Comparison of ENCODE assay signal across 30 mouse cellular contexts in the genomic region with DNA sequence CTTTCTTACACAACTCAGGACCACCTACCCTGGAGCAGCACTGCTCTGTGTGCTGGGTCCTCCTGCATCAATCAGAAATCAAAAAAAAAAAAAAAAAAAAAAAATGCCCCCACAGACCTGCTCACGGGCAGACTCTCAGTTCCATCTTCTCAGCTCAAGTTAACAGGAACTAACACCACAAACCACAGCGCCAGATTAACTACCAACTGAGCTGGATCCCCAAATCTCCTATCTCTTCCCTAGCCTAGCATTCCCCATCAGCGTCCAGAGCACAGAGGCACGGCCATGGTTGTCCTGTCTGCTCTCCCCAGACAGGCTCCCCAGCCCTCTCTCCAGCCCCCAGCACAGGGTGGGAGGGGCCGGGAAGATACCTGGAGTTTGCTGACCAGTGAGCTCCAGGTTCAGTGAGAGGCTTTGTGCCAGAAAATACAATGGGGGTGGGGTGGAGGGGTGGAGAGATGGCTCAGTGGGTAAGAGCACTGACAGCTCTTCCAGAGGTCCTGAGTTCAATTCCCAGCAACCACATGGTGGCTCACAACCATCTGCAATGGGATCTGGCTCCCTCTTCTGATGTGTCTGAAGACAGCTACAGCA. TPM values are rescaled to one million over a fixed set of nuclear protein-coding genes. Genes with fewer than 3 reads are reported as not detected.
DNase-seq lines count a peak whose midpoint lies in the region; ATAC-seq and TF ChIP-seq lines count a peak whose summit lies in the region.
"Had no signal": no experiment of that assay in that cellular context is flagged by ENCODE, and none has a peak within 500 bp of the region (broad histone marks: within the 10 kb centered on the region; RNA-seq: fewer than 3 reads in every experiment).

No protein-coding gene starts in this region.

- H3K4me2 ChIP-seq in midbrain, postnatal 0 days (ENCODE audit: low read depth, low read length, poor library complexity, severe bottlenecking), result no peak overlapping the region
- H3K4me2 ChIP-seq: embryonic facial prominence, embryonic 15.5 days; forebrain, embryonic 13.5 days; heart, embryonic 11.5 days; hindbrain, embryonic 14.5 days; limb, embryonic 13.5 days; liver, embryonic 11.5 days; lung, embryonic 15.5 days; neural tube, embryonic 13.5 days; stomach, embryonic 15.5 days had no signal

- H3K9me3 ChIP-seq in midbrain, embryonic 10.5 days (replicated peaks), result no peaks in the 10 kb centered on the region
- no peaks in the 10 kb centered on the region for H3K9me3 ChIP-seq in midbrain, postnatal 0 days (ENCODE audit: low read length)
- no peaks in the 10 kb centered on the region for H3K9me3 ChIP-seq in embryonic facial prominence, embryonic 10.5 days
- H3K9me3 ChIP-seq: embryonic facial prominence, embryonic 15.5 days; forebrain, embryonic 13.5 days; limb, embryonic 13.5 days; lung, embryonic 15.5 days; neural tube, embryonic 13.5 days; stomach, embryonic 15.5 days had no signal

- WGBS in midbrain, embryonic 10.5 days, result 53% methylated on average over 5 of the region's 5 CpGs
- 48% methylated on average over 5 of the region's 5 CpGs for WGBS in midbrain, postnatal 0 days
- WGBS in embryonic facial prominence, embryonic 10.5 days, result 56% methylated on average over 5 of the region's 5 CpGs

- H3K4me3 ChIP-seq in midbrain, embryonic 10.5 days, result no peak overlapping the region
- no peak overlapping the region for H3K4me3 ChIP-seq in midbrain, postnatal 0 days (ENCODE audit: low read depth, low read length)
- no peak overlapping the region for H3K4me3 ChIP-seq in embryonic facial prominence, embryonic 10.5 days
- H3K4me3 ChIP-seq: embryonic facial prominence, embryonic 15.5 days; forebrain, embryonic 13.5 days; left cerebral cortex, adult 2 months; limb, embryonic 13.5 days; lung, embryonic 15.5 days; neural tube, embryonic 13.5 days; stomach, embryonic 15.5 days had no signal

- no peak overlapping the region for H3K9ac ChIP-seq in midbrain, postnatal 0 days (replicated peaks; ENCODE audit: low read length, poor library complexity, severe bottlenecking)
- H3K9ac ChIP-seq: embryonic facial prominence, embryonic 15.5 days; forebrain, embryonic 13.5 days; hindbrain, embryonic 14.5 days; limb, embryonic 13.5 days; lung, embryonic 15.5 days; neural tube, embryonic 13.5 days; stomach, embryonic 15.5 days had no signal

- H3K27me3 ChIP-seq in midbrain, embryonic 10.5 days (ENCODE audit: low read depth, poor library complexity, severe bottlenecking), result no peaks in the 10 kb centered on the region
- H3K27me3 ChIP-seq in midbrain, postnatal 0 days (ENCODE audit: insufficient read depth, low read length), result no peaks in the 10 kb centered on the region
- H3K27me3 ChIP-seq in embryonic facial prominence, embryonic 10.5 days (replicated peaks; ENCODE audit: low read depth, poor library complexity, severe bottlenecking), result no peaks in the 10 kb centered on the region
- H3K27me3 ChIP-seq: CH12.LX; embryonic facial prominence, embryonic 15.5 days; forebrain, embryonic 13.5 days; limb, embryonic 13.5 days; lung, embryonic 15.5 days; neural tube, embryonic 13.5 days; stomach, embryonic 15.5 days had no signal

- TF ChIP-seq CTCF in midbrain, postnatal 0 days (IDR thresholded peaks at IDR 0.05), result no peak

- DNase-seq in midbrain, embryonic 10.5 days (ENCODE audit: low spot score), result no peak
- DNase-seq in midbrain, postnatal 0 days (ENCODE audit: low spot score), result no peak
- peak; percentile 51 for DNase-seq in ES-CJ7 (ENCODE audit: low read depth, low spot score)
- DNase-seq in embryonic facial prominence, embryonic 10.5 days (ENCODE audit: low spot score), result no peak
- no peak for DNase-seq in urinary bladder, postnatal 4 days (ENCODE audit: low spot score in 2 of 2)
- DNase-seq: adrenal gland, postnatal 25 days; cerebellum, adult 11-12 months; cerebellum, postnatal 10 days; gastrocnemius, postnatal 25 days; heart, adult 18-20 months; heart, postnatal 36 days; kidney, adult 11 months; kidney, postnatal 25 days; lung, postnatal 36 days had no signal

- H3K36me3 ChIP-seq in midbrain, embryonic 10.5 days, result no peaks in the 10 kb centered on the region
- H3K36me3 ChIP-seq in midbrain, postnatal 0 days (ENCODE audit: insufficient read depth, low read length), result no peaks in the 10 kb centered on the region
- H3K36me3 ChIP-seq in embryonic facial prominence, embryonic 10.5 days (replicated peaks), result no peaks in the 10 kb centered on the region
- H3K36me3 ChIP-seq: embryonic facial prominence, embryonic 15.5 days; limb, embryonic 13.5 days; lung, embryonic 15.5 days; neural tube, embryonic 13.5 days; stomach, embryonic 15.5 days had no signal

- ATAC-seq in midbrain, postnatal 0 days (ENCODE audit: low FRiP score), result no peak
- ATAC-seq in frontal cortex, adult (ENCODE audit: low TSS enrichment), result no peak
- ATAC-seq in megakaryocyte-erythroid progenitor cell, adult 5-6 weeks (replicated peaks; ENCODE audit: low FRiP score, low TSS enrichment, poor library complexity, severe bottlenecking), result no peak
- ATAC-seq: forebrain, embryonic 13.5 days had no signal

- H3K4me1 ChIP-seq in midbrain, embryonic 10.5 days, result peaks cover 37% of the 10 kb centered on the region
- H3K4me1 ChIP-seq in midbrain, postnatal 0 days (ENCODE audit: insufficient read depth, low read length), result no peaks in the 10 kb centered on the region
- peaks cover 36% of the 10 kb centered on the region for H3K4me1 ChIP-seq in embryonic facial prominence, embryonic 10.5 days
- H3K4me1 ChIP-seq: forebrain, embryonic 13.5 days had no signal

- H3K27ac ChIP-seq in midbrain, embryonic 10.5 days (replicated peaks), result peak overlapping the region; percentile 81
- no peak overlapping the region for H3K27ac ChIP-seq in midbrain, postnatal 0 days (ENCODE audit: low read depth, low read length)
- 0 out of 2 replicates have a peak overlapping the region, but pooled peaks have one; percentile 69 for H3K27ac ChIP-seq in embryonic facial prominence, embryonic 10.5 days (replicated peaks)
- H3K27ac ChIP-seq: embryonic facial prominence, embryonic 15.5 days; forebrain, embryonic 13.5 days; hindbrain, embryonic 14.5 days; left cerebral cortex, adult 2 months; limb, embryonic 13.5 days; lung, embryonic 15.5 days; neural tube, embryonic 13.5 days; stomach, embryonic 15.5 days had no signal

RNA-seq across cellular contexts. Expression of gene Fcgrt, which starts 3.5 kb away (rescaled TPM):
- 12.0 and 15.3 TPM in 2 replicates for polyA plus RNA-seq in midbrain, embryonic 10.5 days (2016; fragmentation: Nextera tagmentation; extraction: Ambion mirVana)
- total RNA-seq in midbrain, postnatal 0 days (2014; rRNA removed), result 27.2 and 30.5 TPM in 2 replicates
- 36.4 and 44.5 TPM in 2 replicates for polyA plus RNA-seq in midbrain, postnatal 0 days (2015; fragmentation: Nextera tagmentation; extraction: Ambion mirVana)
- polyA plus RNA-seq in embryonic facial prominence, embryonic 10.5 days (2016; fragmentation: Nextera tagmentation; extraction: Ambion mirVana), result 6.0 and 7.0 TPM in 2 replicates
- 0.82 TPM in 1 of 2 replicates, not detected in the other for total RNA-seq in megakaryocyte-erythroid progenitor cell, adult 5-6 weeks (2014; fragmentation: Nextera tagmentation)
- 1.1 and 1.8 TPM in 2 replicates for total RNA-seq in megakaryocyte-erythroid progenitor cell, adult 5-6 weeks (2017)

RNA-seq across cellular contexts. Expression of gene Rcn3, which starts 15.1 kb away (rescaled TPM):
- 122 and 128 TPM in 2 replicates for polyA plus RNA-seq in midbrain, embryonic 10.5 days (2016; fragmentation: Nextera tagmentation; extraction: Ambion mirVana)
- 24.2 and 29.5 TPM in 2 replicates for total RNA-seq in midbrain, postnatal 0 days (2014; rRNA removed)
- polyA plus RNA-seq in midbrain, postnatal 0 days (2015; fragmentation: Nextera tagmentation; extraction: Ambion mirVana), result 31.9 and 33.6 TPM in 2 replicates
- polyA plus RNA-seq in embryonic facial prominence, embryonic 10.5 days (2016; fragmentation: Nextera tagmentation; extraction: Ambion mirVana), result 144 and 156 TPM in 2 replicates
- total RNA-seq in megakaryocyte-erythroid progenitor cell, adult 5-6 weeks (2014; fragmentation: Nextera tagmentation), result 7.6 and 15.6 TPM in 2 replicates
- 16.7 and 23.0 TPM in 2 replicates for total RNA-seq in megakaryocyte-erythroid progenitor cell, adult 5-6 weeks (2017)

RNA-seq across cellular contexts. Expression of gene Rps11, which starts 17.1 kb away (rescaled TPM):
- 1,493 and 1,787 TPM in 2 replicates for polyA plus RNA-seq in midbrain, embryonic 10.5 days (2016; fragmentation: Nextera tagmentation; extraction: Ambion mirVana)
- 1,069 and 1,136 TPM in 2 replicates for total RNA-seq in midbrain, postnatal 0 days (2014; rRNA removed)
- 671 and 697 TPM in 2 replicates for polyA plus RNA-seq in midbrain, postnatal 0 days (2015; fragmentation: Nextera tagmentation; extraction: Ambion mirVana)
- 1,885 and 1,917 TPM in 2 replicates for polyA plus RNA-seq in embryonic facial prominence, embryonic 10.5 days (2016; fragmentation: Nextera tagmentation; extraction: Ambion mirVana)
- total RNA-seq in megakaryocyte-erythroid progenitor cell, adult 5-6 weeks (2014; fragmentation: Nextera tagmentation), result 3,773 and 4,118 TPM in 2 replicates
- 1,409 and 1,705 TPM in 2 replicates for total RNA-seq in megakaryocyte-erythroid progenitor cell, adult 5-6 weeks (2017)

RNA-seq across cellular contexts. Expression of gene Rpl13a, which starts 21.4 kb away (rescaled TPM):
- polyA plus RNA-seq in midbrain, embryonic 10.5 days (2016; fragmentation: Nextera tagmentation; extraction: Ambion mirVana), result 1,083 and 1,243 TPM in 2 replicates
- total RNA-seq in midbrain, postnatal 0 days (2014; rRNA removed), result 1,048 and 1,621 TPM in 2 replicates
- polyA plus RNA-seq in midbrain, postnatal 0 days (2015; fragmentation: Nextera tagmentation; extraction: Ambion mirVana), result 667 and 701 TPM in 2 replicates
- polyA plus RNA-seq in embryonic facial prominence, embryonic 10.5 days (2016; fragmentation: Nextera tagmentation; extraction: Ambion mirVana), result 1,273 and 1,282 TPM in 2 replicates
- total RNA-seq in megakaryocyte-erythroid progenitor cell, adult 5-6 weeks (2014; fragmentation: Nextera tagmentation), result 4,705 and 4,844 TPM in 2 replicates
- total RNA-seq in megakaryocyte-erythroid progenitor cell, adult 5-6 weeks (2017), result 4,178 and 4,889 TPM in 2 replicates

RNA-seq across cellular contexts. Expression of gene Gm45713, which starts 28.9 kb away (rescaled TPM):
- polyA plus RNA-seq in midbrain, embryonic 10.5 days (2016; fragmentation: Nextera tagmentation; extraction: Ambion mirVana), result 0.11 and 0.19 TPM in 2 replicates
- total RNA-seq in midbrain, postnatal 0 days (2014; rRNA removed), result 2.0 TPM in 1 of 2 replicates, not detected in the other
- 0.39 TPM in 1 of 2 replicates, not detected in the other for polyA plus RNA-seq in midbrain, postnatal 0 days (2015; fragmentation: Nextera tagmentation; extraction: Ambion mirVana)
- 0.31 TPM in 1 of 2 replicates, not detected in the other for polyA plus RNA-seq in embryonic facial prominence, embryonic 10.5 days (2016; fragmentation: Nextera tagmentation; extraction: Ambion mirVana)
- not detected in 2 replicates for total RNA-seq in megakaryocyte-erythroid progenitor cell, adult 5-6 weeks (2014; fragmentation: Nextera tagmentation)
- total RNA-seq in megakaryocyte-erythroid progenitor cell, adult 5-6 weeks (2017), result 0.61 TPM in 1 of 2 replicates, not detected in the other
- total RNA-seq: adrenal gland, postnatal 25 days; gastrocnemius, postnatal 25 days; heart, postnatal 36 days; layer of hippocampus, adult 18-20 months; left cerebral cortex, adult 2 months; left cerebral cortex, postnatal 25 days had no signal
- polyA plus RNA-seq: hindbrain, embryonic 14.5 days; liver, embryonic 16.5 days had no signal
